21 mouse cellular contexts compared by ENCODE assay signal in genomic region chr4:124143226-124143625, GRCm38 (mm10).
DNase-seq lines count a peak whose midpoint lies in the region; ATAC-seq and TF ChIP-seq lines count a peak whose summit lies in the region.
"Had no signal": no experiment of that assay in that cellular context is flagged by ENCODE, and none has a peak within 500 bp of the region (broad histone marks: within the 10 kb centered on the region; RNA-seq: fewer than 3 reads in every experiment).

No protein-coding gene starts in this region.

- H3K9ac ChIP-seq in forebrain, postnatal 0 days = no peak overlapping the region
- H3K9ac ChIP-seq in midbrain, embryonic 13.5 days (replicated peaks) = no peak overlapping the region
- H3K9ac ChIP-seq: forebrain, embryonic 12.5 days; stomach, embryonic 15.5 days had no signal

- no peak for ATAC-seq in forebrain, postnatal 0 days
- no peak for ATAC-seq in midbrain, embryonic 13.5 days
- ATAC-seq: CD4-positive, CD25-positive, alpha-beta regulatory T cell, adult 4 months; hindbrain, embryonic 16.5 days; intestine, postnatal 0 days; Patski had no signal

- no peaks in the 10 kb centered on the region for H3K36me3 ChIP-seq in forebrain, postnatal 0 days (ENCODE audit: insufficient read depth)
- H3K36me3 ChIP-seq in forebrain, embryonic 10.5 days (replicated peaks) = no peaks in the 10 kb centered on the region
- no peaks in the 10 kb centered on the region for H3K36me3 ChIP-seq in midbrain, embryonic 13.5 days
- H3K36me3 ChIP-seq: embryonic facial prominence, embryonic 10.5 days; forebrain, embryonic 12.5 days; stomach, embryonic 15.5 days had no signal

- DNase-seq in forebrain, postnatal 0 days = peak; percentile 36
- DNase-seq in forebrain, embryonic 10.5 days (ENCODE audit: extremely low spot score, low spot score) = no peak
- peak; percentile 71 for DNase-seq in brain, adult 2 months (ENCODE audit: low read depth, low spot score)
- DNase-seq in frontal cortex, postnatal 36 days (ENCODE audit: low spot score in 2 of 2) = peak; percentile 28 to 65
- DNase-seq in left cerebral cortex, postnatal 36 days (ENCODE audit: low spot score in 2 of 2) = peak; percentile 57 to 58
- no peak for DNase-seq in embryo, embryonic 10 days (ENCODE audit: low spot score)
- no peak for DNase-seq in yolk sac, embryonic 10.5 days (ENCODE audit: low spot score)
- DNase-seq: adrenal gland, postnatal 14 days; cerebellum, adult 11 months; gastrocnemius, postnatal 10 days; heart, postnatal 36 days; lung, adult 18-20 months; lung, postnatal 36 days had no signal

- H3K4me1 ChIP-seq in forebrain, postnatal 0 days (ENCODE audit: insufficient read depth) = peaks cover 7% of the 10 kb centered on the region; the same call in 1 of the 2 replicates
- peaks cover 26% of the 10 kb centered on the region for H3K4me1 ChIP-seq in forebrain, embryonic 10.5 days
- peaks cover 21% of the 10 kb centered on the region for H3K4me1 ChIP-seq in midbrain, embryonic 13.5 days (replicated peaks)
- H3K4me1 ChIP-seq: stomach, embryonic 15.5 days had no signal

- no peak overlapping the region for H3K27ac ChIP-seq in forebrain, postnatal 0 days (ENCODE audit: low read depth, low read length)
- no peak overlapping the region for H3K27ac ChIP-seq in forebrain, embryonic 10.5 days
- no peak overlapping the region for H3K27ac ChIP-seq in midbrain, embryonic 13.5 days
- H3K27ac ChIP-seq: embryonic facial prominence, embryonic 10.5 days; forebrain, embryonic 12.5 days; stomach, embryonic 15.5 days had no signal

- TF ChIP-seq CTCF in forebrain, postnatal 0 days (IDR thresholded peaks at IDR 0.05; ENCODE audit: low read depth) = no peak

- no peak overlapping the region for H3K4me2 ChIP-seq in forebrain, postnatal 0 days (ENCODE audit: low read depth)
- no peak overlapping the region for H3K4me2 ChIP-seq in midbrain, embryonic 13.5 days (replicated peaks)
- H3K4me2 ChIP-seq: forebrain, embryonic 12.5 days; stomach, embryonic 15.5 days had no signal

- intact Hi-C loops in left cerebral cortex, postnatal 36 days (cut with DNase I) = loop anchor here (5.0 kb wide), 4 partner anchors 49 to 529 kb away; no protein-coding TSS in a partner anchor

- H3K4me3 ChIP-seq in forebrain, postnatal 0 days (ENCODE audit: low read depth, low read length) = no peak overlapping the region
- no peak overlapping the region for H3K4me3 ChIP-seq in forebrain, embryonic 10.5 days
- no peak overlapping the region for H3K4me3 ChIP-seq in midbrain, embryonic 13.5 days (replicated peaks)
- H3K4me3 ChIP-seq: embryonic facial prominence, embryonic 10.5 days; forebrain, embryonic 12.5 days; stomach, embryonic 15.5 days had no signal

- no peaks in the 10 kb centered on the region for H3K9me3 ChIP-seq in forebrain, postnatal 0 days (ENCODE audit: low read length)
- H3K9me3 ChIP-seq in forebrain, embryonic 10.5 days = no peaks in the 10 kb centered on the region
- H3K9me3 ChIP-seq in midbrain, embryonic 13.5 days = no peaks in the 10 kb centered on the region
- H3K9me3 ChIP-seq: embryonic facial prominence, embryonic 10.5 days; forebrain, embryonic 12.5 days; stomach, embryonic 15.5 days had no signal

- no peaks in the 10 kb centered on the region; the same call in 1 of the 2 replicates for H3K27me3 ChIP-seq in forebrain, postnatal 0 days (ENCODE audit: insufficient read depth, low read length)
- peaks cover 68% of the 10 kb centered on the region for H3K27me3 ChIP-seq in forebrain, embryonic 10.5 days (ENCODE audit: poor library complexity, severe bottlenecking)
- H3K27me3 ChIP-seq in midbrain, embryonic 13.5 days = peaks cover 15% of the 10 kb centered on the region

- whole genome bisulfite sequencing in forebrain, postnatal 0 days = 29% methylated on average over 7 of the region's 7 CpGs
- WGBS in forebrain, embryonic 10.5 days = 77% methylated on average over 7 of the region's 7 CpGs
- 71% methylated on average over 7 of the region's 7 CpGs for WGBS in midbrain, embryonic 13.5 days

Comparison
In these comparisons a context has a peak if more than half of its experiments do, and no peak if none do; other contexts are left out.
1. DNase-seq: peak in forebrain, postnatal 0 days (single experiment), brain, adult 2 months (single experiment), frontal cortex, postnatal 36 days (2 of 2) and left cerebral cortex, postnatal 36 days (2 of 2); none in forebrain, embryonic 10.5 days (single experiment), embryo, embryonic 10 days (single experiment) and yolk sac, embryonic 10.5 days (single experiment).